Mouse (Mus musculus) bone marrow, adult 2 months (tissue): ENCODE data around the gene Tmem117.

Experiments
- CTCF ChIP-seq: fragments of 200-500 bp; IDR thresholded peaks from 2 replicates; pipeline ENCODE4 v1.5.1; 2011; ENCODE audit warnings: low read length, control low read depth; ENCODE audit not compliant: control insufficient read depth, insufficient read depth
- POLR2A ChIP-seq: fragments of 200-500 bp; IDR thresholded peaks from 2 replicates; pipeline ENCODE4 v1.6.1; 2011; ENCODE audit warnings: low read depth, mild to moderate bottlenecking, control low read depth, low read length, borderline replicate concordance; ENCODE audit not compliant: control insufficient read depth

- TF ChIP-seq POLR2A (no peak), CTCF (no peak)
Observed at GRCm38 (mm10) chr15:94660913-94661312, 31.9 kb downstream of the Tmem117 start.
